Mouse (Mus musculus) hindbrain, embryonic 13.5 days (tissue): ENCODE data around the gene Gm4881. TPM values are rescaled to one million over a fixed set of nuclear protein-coding genes. Genes with fewer than 3 reads are reported as not detected.

Experiments
- ATAC-seq: fragments of 200-750 bp; cut with Nextera tagmentation; 2 replicates; pipeline ENCODE4 v1.8.0; 2017; ENCODE audit warnings: moderate TSS enrichment; ENCODE audit not compliant: low FRiP score
- H3K27ac ChIP-seq: fragments of 300-500 bp; sonication (generic); 2 replicates; pipeline ENCODE4 v1.5.1; 2015; ENCODE audit warnings: inconsistent platforms, mild to moderate bottlenecking, moderate library complexity
- H3K27me3 ChIP-seq: fragments of 300-500 bp; sonication (generic); 2 replicates; pipeline ENCODE4 v1.6.1; 2015; ENCODE audit warnings: mild to moderate bottlenecking, inconsistent platforms
- H3K36me3 ChIP-seq: fragments of 300-500 bp; sonication (generic); 2 replicates; pipeline ENCODE4 v1.6.1; 2015; ENCODE audit warnings: mild to moderate bottlenecking, inconsistent platforms
- H3K4me1 ChIP-seq: fragments of 300-500 bp; sonication (generic); replicated peaks from 2 replicates; pipeline ENCODE4 v1.6.1; 2015; ENCODE audit warnings: inconsistent platforms
- H3K4me2 ChIP-seq: fragments of 300-500 bp; sonication (generic); 2 replicates; pipeline ENCODE4 v1.6.1; 2015; ENCODE audit warnings: inconsistent platforms, mild to moderate bottlenecking, moderate library complexity
- H3K4me3 ChIP-seq: fragments of 300-500 bp; sonication (generic); 2 replicates; pipeline ENCODE4 v1.5.1; 2015; ENCODE audit warnings: mild to moderate bottlenecking, inconsistent platforms
- H3K9ac ChIP-seq: fragments of 300-500 bp; sonication (generic); 2 replicates; pipeline ENCODE4 v1.6.1; 2015; ENCODE audit warnings: mild to moderate bottlenecking, inconsistent platforms
- H3K9me3 ChIP-seq: fragments of 300-500 bp; sonication (generic); 2 replicates; pipeline ENCODE4 v1.6.1; 2016; ENCODE audit warnings: inconsistent platforms
- WGBS: fragments of 180-500 bp; shearing (Covaris S2); methylation state at CpG from one replicate; pipeline ENCODE4 v1.1.7; 2015; 5-methylcytosine and 5-hydroxymethylcytosine counted together
- polyA plus RNA-seq: library from polyadenylated mRNA; unstranded; fragments of >200 nt; fragmentation: Nextera tagmentation; extraction: Ambion mirVana; gene quantifications from 2 replicates; pipeline ENCODE4 v1.2.1, GENCODE M21; 2015

Gene Gm4881
- polyA plus RNA-seq, 1 experiment from 2014 or later, result 5.1 TPM

- WGBS, result under 1% methylated on average over 8 of the region's 8 CpGs
- H3K9me3 ChIP-seq, result no peaks in the 10 kb centered on the region
- H3K4me3 ChIP-seq, result no peak overlapping the region
- H3K27ac ChIP-seq, result 0 out of 2 replicates have a peak overlapping the region, but pooled peaks have one; percentile 26
- H3K9ac ChIP-seq, result no peak overlapping the region
- H3K27me3 ChIP-seq, result peaks cover 98% of the 10 kb centered on the region
- peaks cover 67% of the 10 kb centered on the region for H3K4me1 ChIP-seq
- H3K36me3 ChIP-seq, result no peaks in the 10 kb centered on the region
- ATAC-seq, result peak; percentile 41
- H3K4me2 ChIP-seq, result no peak overlapping the region
Observed at GRCm38 (mm10) chr7:24949958-24950623, 5.8 kb upstream of the Gm4881 start.

GRCm38 (mm10) chr7:24948774-24949173 is 4.5 kb upstream of the Gm4881 start:
- Histone ChIP-seq H3K9ac (peak overlapping the region; percentile 44), H3K4me3 (peak overlapping the region; percentile 13), H3K4me1 (peaks cover 66% of the 10 kb centered on the region), H3K27ac (peak overlapping the region; percentile 35), H3K27me3 (peaks cover 99% of the 10 kb centered on the region), H3K4me2 (peak overlapping the region; percentile 32), H3K36me3 (no peaks in the 10 kb centered on the region), H3K9me3 (no peaks in the 10 kb centered on the region)
- WGBS, result 1% methylated on average over 29 of the region's 29 CpGs
- no peak for ATAC-seq

- WGBS, result 9% methylated on average over 7 of the region's 7 CpGs
- Histone ChIP-seq H3K9me3 (no peaks in the 10 kb centered on the region), H3K36me3 (no peaks in the 10 kb centered on the region), H3K9ac (no peak overlapping the region), H3K27me3 (peaks cover 99% of the 10 kb centered on the region), H3K4me2 (no peak overlapping the region), H3K27ac (no peak overlapping the region), H3K4me3 (no peak overlapping the region), H3K4me1 (peaks cover 62% of the 10 kb centered on the region)
- ATAC-seq, result no peak
Observed at GRCm38 (mm10) chr7:24947316-24948048, 3.2 kb upstream of the Gm4881 start.

DNA sequence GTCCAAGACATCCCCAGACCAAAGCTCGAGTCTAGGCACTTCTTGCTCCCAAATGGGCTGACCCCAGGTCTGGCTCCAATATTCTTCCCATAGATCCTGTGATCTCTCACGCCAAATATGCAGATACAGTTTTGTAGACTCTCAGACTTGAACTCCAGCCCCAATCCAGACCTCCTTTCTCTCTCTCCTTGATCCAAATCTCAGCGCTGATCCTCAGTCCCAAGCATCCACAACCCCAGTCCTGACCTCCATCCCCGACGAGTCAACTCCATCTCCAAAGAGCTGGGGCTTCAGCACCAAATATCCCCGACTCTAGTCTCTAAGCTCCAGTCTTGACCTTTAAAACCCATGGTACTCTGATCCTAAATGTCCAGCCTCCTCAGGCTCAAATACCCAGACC is 653 bp downstream of the Gm4881 start:
- no peak overlapping the region for H3K27ac ChIP-seq
- peaks cover 26% of the 10 kb centered on the region for H3K4me1 ChIP-seq
- H3K27me3 ChIP-seq, result peaks cover 99% of the 10 kb centered on the region
- no peaks in the 10 kb centered on the region for H3K9me3 ChIP-seq
- 6% methylated on average over 6 of the region's 6 CpGs for WGBS
- H3K4me2 ChIP-seq, result peak overlapping the region; percentile 61; the same call in 1 of the 2 replicates
- ATAC-seq, result no peak
- H3K36me3 ChIP-seq, result no peaks in the 10 kb centered on the region
- peak overlapping the region; percentile 39 for H3K4me3 ChIP-seq
- H3K9ac ChIP-seq, result 0 out of 2 replicates have a peak overlapping the region, but pooled peaks have one; percentile 15

DNA sequence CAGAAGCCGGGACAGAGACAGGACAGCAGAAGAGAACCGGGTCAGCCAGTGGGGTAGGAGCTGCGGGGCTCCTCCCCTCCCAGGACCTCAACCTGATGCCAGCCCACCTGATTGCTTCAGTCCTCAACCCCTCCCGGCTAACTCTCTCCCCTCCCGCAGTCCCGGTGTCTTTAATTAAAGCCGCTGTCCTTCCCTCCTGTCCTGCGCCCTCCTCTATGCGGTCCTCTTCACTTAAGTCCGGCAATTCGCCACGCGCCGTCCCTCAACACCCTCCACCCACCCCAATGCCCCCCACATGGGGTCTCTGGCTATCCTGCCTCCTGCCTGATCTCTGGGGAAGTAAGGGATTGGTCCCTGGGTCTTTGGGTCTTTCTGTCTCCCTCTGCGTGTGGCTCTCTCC is 12.6 kb downstream of the Gm4881 start:
- no peak overlapping the region; the same call in 1 of the 2 replicates for H3K9ac ChIP-seq
- H3K4me2 ChIP-seq, result peak overlapping the region; percentile 25; the same call in 1 of the 2 replicates

DNA sequence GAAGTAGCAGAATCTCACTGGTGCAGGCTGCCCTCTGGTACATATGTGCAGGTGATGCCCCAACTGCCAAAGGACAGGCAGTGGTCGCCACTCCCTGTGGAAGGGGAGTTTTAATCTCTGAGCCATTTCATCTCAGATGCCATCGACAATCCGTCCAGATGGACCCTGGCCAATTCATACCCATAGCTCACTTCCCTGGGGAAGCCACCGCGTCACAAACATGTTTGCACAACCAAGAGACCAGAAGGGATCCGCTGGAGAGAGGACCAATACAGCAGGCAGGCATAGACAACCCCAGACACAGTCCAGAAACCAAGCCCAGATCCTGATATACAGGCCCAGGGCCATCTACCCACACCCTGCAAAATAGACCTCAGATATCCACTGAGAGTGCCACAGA is 13.8 kb downstream of the Gm4881 start:
- WGBS, result 35% methylated on average over 6 of the region's 6 CpGs
- Histone ChIP-seq H3K36me3 (peaks cover 21% of the 10 kb centered on the region), H3K4me1 (peaks cover 41% of the 10 kb centered on the region), H3K27me3 (peaks cover 81% of the 10 kb centered on the region), H3K9me3 (no peaks in the 10 kb centered on the region), H3K4me3 (no peak overlapping the region), H3K9ac (no peak overlapping the region), H3K27ac (no peak overlapping the region), H3K4me2 (no peak overlapping the region)
- no peak for ATAC-seq

More for the DNA sequence above, 12.6 kb downstream of the Gm4881 start:
- Histone ChIP-seq H3K27ac (no peak overlapping the region), H3K36me3 (peaks cover 10% of the 10 kb centered on the region), H3K9me3 (no peaks in the 10 kb centered on the region), H3K4me3 (peak overlapping the region; percentile 5; the same call in 1 of the 2 replicates), H3K27me3 (peaks cover 93% of the 10 kb centered on the region), H3K4me1 (peaks cover 41% of the 10 kb centered on the region)
- whole genome bisulfite sequencing, result 0% methylated on average over 15 of the region's 15 CpGs
- no peak for ATAC-seq

- no peaks in the 10 kb centered on the region for H3K4me1 ChIP-seq
- H3K36me3 ChIP-seq, result peaks cover 85% of the 10 kb centered on the region
- WGBS, result 85% methylated on average over 9 of the region's 9 CpGs
- H3K4me3 ChIP-seq, result no peak overlapping the region
- H3K4me2 ChIP-seq, result no peak overlapping the region
- H3K27me3 ChIP-seq, result no peaks in the 10 kb centered on the region
- no peak overlapping the region for H3K27ac ChIP-seq
- no peak for ATAC-seq
- no peak overlapping the region for H3K9ac ChIP-seq
- H3K9me3 ChIP-seq, result no peaks in the 10 kb centered on the region
Observed at GRCm38 (mm10) chr7:24919728-24920127, 24.6 kb downstream of the Gm4881 start.

- no peak overlapping the region for H3K27ac ChIP-seq
- H3K36me3 ChIP-seq, result peaks cover 76% of the 10 kb centered on the region
- H3K4me1 ChIP-seq, result no peaks in the 10 kb centered on the region
- H3K27me3 ChIP-seq, result no peaks in the 10 kb centered on the region
- no peak overlapping the region for H3K4me2 ChIP-seq
- 93% methylated on average over 20 of the region's 20 CpGs for WGBS
- peak; percentile 32; the same call in 1 of the 2 replicates for ATAC-seq
- H3K4me3 ChIP-seq, result no peak overlapping the region
- H3K9me3 ChIP-seq, result no peaks in the 10 kb centered on the region
- H3K9ac ChIP-seq, result no peak overlapping the region
Observed at GRCm38 (mm10) chr7:24918763-24919323, 25.5 kb downstream of the Gm4881 start.

DNA sequence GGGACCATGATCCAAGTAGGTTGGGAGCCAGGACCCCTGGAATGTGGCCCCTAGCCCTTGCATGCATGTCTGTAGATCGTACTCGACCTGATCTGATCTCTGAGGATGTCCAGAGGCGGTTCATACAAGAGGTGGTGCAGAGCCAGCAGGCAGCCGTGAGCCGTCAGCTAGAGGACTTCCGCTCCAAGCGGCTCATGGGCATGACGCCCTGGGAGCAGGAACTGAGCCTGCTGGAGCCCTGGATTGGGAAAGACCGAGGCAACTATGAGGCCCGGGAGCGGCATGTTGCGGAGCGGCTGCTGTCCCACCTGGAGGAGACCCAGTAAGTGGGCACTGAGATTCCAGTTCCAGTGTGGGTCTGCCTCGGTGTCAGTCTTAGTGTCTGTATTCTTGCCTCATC is 31.8 kb downstream of the Gm4881 start:
- 95% methylated on average over 14 of the region's 14 CpGs for WGBS
- H3K4me3 ChIP-seq, result no peak overlapping the region
- no peak for ATAC-seq
- no peak overlapping the region for H3K27ac ChIP-seq
- H3K9ac ChIP-seq, result no peak overlapping the region
- H3K9me3 ChIP-seq, result no peaks in the 10 kb centered on the region
- H3K4me1 ChIP-seq, result peaks cover 3% of the 10 kb centered on the region; the same call in 1 of the 2 replicates
- H3K4me2 ChIP-seq, result no peak overlapping the region
- H3K36me3 ChIP-seq, result peaks cover 54% of the 10 kb centered on the region
- H3K27me3 ChIP-seq, result no peaks in the 10 kb centered on the region

- WGBS, result 42% methylated on average over 13 of the region's 13 CpGs
- Histone ChIP-seq H3K4me3 (no peak overlapping the region), H3K9me3 (no peaks in the 10 kb centered on the region), H3K36me3 (peaks cover 28% of the 10 kb centered on the region), H3K27me3 (no peaks in the 10 kb centered on the region), H3K4me2 (no peak overlapping the region), H3K27ac (no peak overlapping the region), H3K9ac (peak overlapping the region; percentile 47), H3K4me1 (peaks cover 47% of the 10 kb centered on the region)
- ATAC-seq, result no peak
Observed at GRCm38 (mm10) chr7:24907211-24907748, 37.0 kb downstream of the Gm4881 start.

DNA sequence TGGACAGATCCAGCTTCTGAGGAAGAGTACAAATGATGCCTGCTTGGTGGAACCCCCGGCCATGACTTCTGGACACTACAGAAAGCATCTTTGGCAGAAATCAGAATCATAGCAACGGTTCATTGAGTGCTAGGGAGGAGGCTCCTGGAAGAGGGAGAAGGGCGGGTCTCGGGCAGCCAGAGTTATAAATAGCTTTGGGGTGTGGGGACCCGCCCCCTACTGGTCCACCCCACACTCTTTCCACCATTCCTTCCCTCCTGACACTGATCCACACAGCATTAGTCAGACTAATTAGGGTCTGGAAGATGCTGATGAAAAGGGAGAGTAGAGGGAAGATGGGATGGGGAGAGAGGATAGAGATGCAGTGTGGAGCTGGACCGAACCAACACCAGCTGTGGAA is 37.7 kb downstream of the Gm4881 start:
- Histone ChIP-seq H3K9ac (peak overlapping the region; percentile 86), H3K4me3 (no peak overlapping the region), H3K36me3 (peaks cover 21% of the 10 kb centered on the region), H3K4me1 (peaks cover 52% of the 10 kb centered on the region), H3K9me3 (no peaks in the 10 kb centered on the region), H3K4me2 (no peak overlapping the region), H3K27ac (no peak overlapping the region), H3K27me3 (no peaks in the 10 kb centered on the region)
- ATAC-seq, result no peak
- WGBS, result 48% methylated on average over 6 of the region's 6 CpGs

DNA sequence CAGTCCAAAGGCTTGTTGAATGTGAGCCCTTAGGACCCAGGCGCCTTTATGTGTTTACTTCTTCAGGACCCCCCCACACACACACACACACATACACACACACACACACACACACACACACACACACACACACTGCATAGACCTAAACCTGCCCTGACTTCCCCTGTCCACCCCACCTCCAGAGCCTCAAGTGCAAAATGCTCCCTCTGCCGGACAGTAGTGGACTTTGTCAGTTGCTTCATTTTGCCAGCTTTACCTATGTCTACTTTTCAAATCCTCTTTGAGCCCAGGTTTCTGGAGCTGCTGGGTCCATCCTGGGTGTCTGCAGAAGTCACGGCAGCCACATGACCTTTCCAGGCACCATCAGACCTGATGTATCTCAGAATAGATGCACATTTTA is 39.4 kb downstream of the Gm4881 start:
- H3K9ac ChIP-seq, result peak overlapping the region; percentile 86
- H3K9me3 ChIP-seq, result no peaks in the 10 kb centered on the region
- peak overlapping the region; percentile 88 for H3K27ac ChIP-seq
- H3K4me1 ChIP-seq, result peaks cover 52% of the 10 kb centered on the region
- H3K36me3 ChIP-seq, result peaks cover 21% of the 10 kb centered on the region
- 12% methylated on average over 3 of the region's 3 CpGs for WGBS
- H3K27me3 ChIP-seq, result no peaks in the 10 kb centered on the region
- peak overlapping the region; percentile 73 for H3K4me2 ChIP-seq
- ATAC-seq, result no peak
- H3K4me3 ChIP-seq, result peak overlapping the region; percentile 62
